Mouse (Mus musculus): ENCODE data around the gene Ntsr2. TPM values are rescaled to one million over a fixed set of nuclear protein-coding genes. Genes with fewer than 3 reads are reported as not detected.

The Ntsr2 gene
- polyA plus RNA-seq, 1 experiment from 2014 or later, result not detected

Other genes starting within 250 kb of the Ntsr2 start
- 16.8 and 17.8 TPM in 2 replicates for gene Lpin1, start 42.4 kb upstream of the Ntsr2 start, polyA plus RNA-seq (2016; fragmentation: Nextera tagmentation; extraction: Ambion mirVana)
- gene Greb1, start 147.5 kb downstream of the Ntsr2 start, polyA plus RNA-seq (2016; fragmentation: Nextera tagmentation; extraction: Ambion mirVana), result 7.0 and 9.8 TPM in 2 replicates
- 77.6 and 83.8 TPM in 2 replicates for gene E2f6, start 157.6 kb downstream of the Ntsr2 start, polyA plus RNA-seq (2016; fragmentation: Nextera tagmentation; extraction: Ambion mirVana)
- 20.5 and 22.6 TPM in 2 replicates for gene Rock2, start 241.5 kb downstream of the Ntsr2 start, polyA plus RNA-seq (2016; fragmentation: Nextera tagmentation; extraction: Ambion mirVana)

All from midbrain, embryonic 12.5 days (tissue).